In genomic region chr10:78605080-78605479, GRCm38 (mm10) we compare ENCODE assay signal across 8 mouse cellular contexts. TPM values are rescaled to one million over a fixed set of nuclear protein-coding genes. Genes with fewer than 3 reads are reported as not detected.
DNase-seq lines count a peak whose midpoint lies in the region; ATAC-seq and TF ChIP-seq lines count a peak whose summit lies in the region.
"Had no signal": no experiment of that assay in that cellular context is flagged by ENCODE, and none has a peak within 500 bp of the region (broad histone marks: within the 10 kb centered on the region; RNA-seq: fewer than 3 reads in every experiment).

No protein-coding gene starts in this region.

- no peak overlapping the region for H3K4me2 ChIP-seq in kidney, embryonic 15.5 days

- no peak for TF ChIP-seq POLR2A in kidney, adult 2 months (IDR thresholded peaks at IDR 0.05; ENCODE audit: low read depth, low read length)

- no peaks in the 10 kb centered on the region for H3K36me3 ChIP-seq in kidney, adult 2 months (ENCODE audit: control insufficient read depth, insufficient read depth, low read length)
- no peaks in the 10 kb centered on the region for H3K36me3 ChIP-seq in kidney, embryonic 15.5 days

- ATAC-seq in kidney, embryonic 15.5 days (replicated peaks; ENCODE audit: low FRiP score), result no peak

- H3K4me1 ChIP-seq in kidney, adult 2 months (ENCODE audit: control insufficient read depth, insufficient read depth, low read length), result no peaks in the 10 kb centered on the region
- no peaks in the 10 kb centered on the region for H3K4me1 ChIP-seq in kidney, embryonic 15.5 days

- 26% methylated on average over 3 of the region's 3 CpGs for WGBS in kidney, adult 2 months
- WGBS in kidney, embryonic 15.5 days, result 45% methylated on average over 3 of the region's 3 CpGs

- H3K9ac ChIP-seq in kidney, embryonic 15.5 days, result no peak overlapping the region

- no peaks in the 10 kb centered on the region for H3K9me3 ChIP-seq in kidney, embryonic 15.5 days (replicated peaks)

- peak; percentile 54 for TF ChIP-seq CTCF in kidney, adult 2 months (conservative IDR thresholded peaks at IDR 0.05; ENCODE audit: insufficient read depth, insufficient read length, low read depth, low read length)

- H3K4me3 ChIP-seq in kidney, adult 2 months (ENCODE audit: insufficient read depth, low read depth, low read length), result no peak overlapping the region
- no peak overlapping the region for H3K4me3 ChIP-seq in kidney, embryonic 15.5 days (replicated peaks)
- H3K4me3 ChIP-seq: erythroblast, embryonic 14.5 days had no signal

- H3K27me3 ChIP-seq in kidney, adult 2 months (replicated peaks; ENCODE audit: control insufficient read depth, insufficient read depth, low read length), result no peaks in the 10 kb centered on the region
- no peaks in the 10 kb centered on the region for H3K27me3 ChIP-seq in kidney, embryonic 15.5 days

- peak; percentile 67 for DNase-seq in kidney, adult 2 months
- peak; percentile 40 for DNase-seq in ES-CJ7 (ENCODE audit: low read depth, low spot score)
- DNase-seq in c-Kit-positive CD71-negative TER-119-negative erythroid progenitor cells, embryonic 14.5 days (ENCODE audit: low read depth), result peak; percentile 14
- peak; percentile 26 to 67 for DNase-seq in kidney, adult 8-10 months
- DNase-seq in naive thymus-derived CD4-positive, alpha-beta T cell, adult 2 months (ENCODE audit: low read depth), result peak; percentile 85
- DNase-seq in gastrocnemius, postnatal 25 days, result no peak

- H3K27ac ChIP-seq in kidney, adult 2 months (ENCODE audit: insufficient read depth, low read depth, low read length), result no peak overlapping the region
- H3K27ac ChIP-seq in kidney, embryonic 15.5 days, result no peak overlapping the region

RNA-seq across cellular contexts. Expression of gene Olfr1357, which starts 12.8 kb away (rescaled TPM):
- polyA plus RNA-seq in kidney, adult 2 months (2012; rRNA removed), result not detected in 2 replicates
- polyA plus RNA-seq in kidney, embryonic 15.5 days (2015; fragmentation: Nextera tagmentation; extraction: Ambion mirVana), result not detected in 2 replicates
- total RNA-seq in gastrocnemius, postnatal 25 days (2021), result not detected
- polyA plus RNA-seq: erythroblast, embryonic 14.5 days had no signal

RNA-seq across cellular contexts. Expression of gene Syde1, which starts 13.3 kb away (rescaled TPM):
- 23.6 and 28.8 TPM in 2 replicates for polyA plus RNA-seq in kidney, adult 2 months (2012; rRNA removed)
- 16.7 and 18.7 TPM in 2 replicates for polyA plus RNA-seq in kidney, embryonic 15.5 days (2015; fragmentation: Nextera tagmentation; extraction: Ambion mirVana)
- 1 to 10 TPM; 3.8 to 5.2 TPM for total RNA-seq in gastrocnemius, postnatal 25 days (2021)

RNA-seq across cellular contexts. Expression of gene Ilvbl, which starts 30.9 kb away (rescaled TPM):
- 53.5 and 60.6 TPM in 2 replicates for polyA plus RNA-seq in kidney, adult 2 months (2012; rRNA removed)
- 45.3 and 50.3 TPM in 2 replicates for polyA plus RNA-seq in kidney, embryonic 15.5 days (2015; fragmentation: Nextera tagmentation; extraction: Ambion mirVana)
- 10 to 100 TPM; 10.0 to 13.4 TPM for total RNA-seq in gastrocnemius, postnatal 25 days (2021)
